Mouse (Mus musculus): ENCODE results near the gene Hdac9.

Gene Hdac9

GRCm38 (mm10) chr12:34220051-34220926, 696.6 kb downstream of the Hdac9 start:
- Histone ChIP-seq H3K27me3 (ENCODE audit: control insufficient read depth, insufficient read depth, low read length, poor library complexity, severe bottlenecking) (no peaks in the 10 kb centered on the region), H3K36me3 (ENCODE audit: control insufficient read depth, insufficient read depth, low read length, poor library complexity, severe bottlenecking) (no peaks in the 10 kb centered on the region)
- no peak for DNase-seq (ENCODE audit: low read depth, low spot score)

GRCm38 (mm10) chr12:34218561-34218960, 698.3 kb downstream of the Hdac9 start:
- Histone ChIP-seq H3K27me3 (ENCODE audit: control insufficient read depth, insufficient read depth, low read length, poor library complexity, severe bottlenecking) (no peaks in the 10 kb centered on the region), H3K36me3 (ENCODE audit: control insufficient read depth, insufficient read depth, low read length, poor library complexity, severe bottlenecking) (no peaks in the 10 kb centered on the region)
- DNase-seq (ENCODE audit: low read depth, low spot score), result no peak

- Histone ChIP-seq H3K27me3 (ENCODE audit: control insufficient read depth, insufficient read depth, low read length, poor library complexity, severe bottlenecking) (no peaks in the 10 kb centered on the region), H3K36me3 (ENCODE audit: control insufficient read depth, insufficient read depth, low read length, poor library complexity, severe bottlenecking) (no peaks in the 10 kb centered on the region)
- DNase-seq (ENCODE audit: low read depth, low spot score), result no peak
Observed at GRCm38 (mm10) chr12:34215023-34216020, 701.6 kb downstream of the Hdac9 start.

GRCm38 (mm10) chr12:34212162-34212561, 704.7 kb downstream of the Hdac9 start:
- Histone ChIP-seq H3K36me3 (ENCODE audit: control insufficient read depth, insufficient read depth, low read length, poor library complexity, severe bottlenecking) (no peaks in the 10 kb centered on the region), H3K27me3 (ENCODE audit: control insufficient read depth, insufficient read depth, low read length, poor library complexity, severe bottlenecking) (no peaks in the 10 kb centered on the region)
- no peak for DNase-seq (ENCODE audit: low read depth, low spot score)

- H3K36me3 ChIP-seq (ENCODE audit: control insufficient read depth, insufficient read depth, low read length, poor library complexity, severe bottlenecking), result no peaks in the 10 kb centered on the region
Observed at GRCm38 (mm10) chr12:34201471-34201870, 715.4 kb downstream of the Hdac9 start.

GRCm38 (mm10) chr12:34200030-34200446, 716.9 kb downstream of the Hdac9 start:
- no peak for DNase-seq (ENCODE audit: low read depth, low spot score)
- Histone ChIP-seq H3K36me3 (ENCODE audit: control insufficient read depth, insufficient read depth, low read length, poor library complexity, severe bottlenecking) (no peaks in the 10 kb centered on the region), H3K27me3 (ENCODE audit: control insufficient read depth, insufficient read depth, low read length, poor library complexity, severe bottlenecking) (no peaks in the 10 kb centered on the region)

More at GRCm38 (mm10) chr12:34201471-34201870, 715.4 kb downstream of the Hdac9 start:
- H3K27me3 ChIP-seq (ENCODE audit: control insufficient read depth, insufficient read depth, low read length, poor library complexity, severe bottlenecking), result no peaks in the 10 kb centered on the region
- no peak for DNase-seq (ENCODE audit: low read depth, low spot score)

GRCm38 (mm10) chr12:34195155-34195828, 721.6 kb downstream of the Hdac9 start:
- H3K36me3 ChIP-seq (ENCODE audit: control insufficient read depth, insufficient read depth, low read length, poor library complexity, severe bottlenecking), result no peaks in the 10 kb centered on the region
- DNase-seq (ENCODE audit: low read depth, low spot score), result peak; percentile 15
- no peaks in the 10 kb centered on the region for H3K27me3 ChIP-seq (ENCODE audit: control insufficient read depth, insufficient read depth, low read length, poor library complexity, severe bottlenecking)

GRCm38 (mm10) chr12:34194116-34194515, 722.8 kb downstream of the Hdac9 start:
- H3K36me3 ChIP-seq (ENCODE audit: control insufficient read depth, insufficient read depth, low read length, poor library complexity, severe bottlenecking), result no peaks in the 10 kb centered on the region
- no peak for DNase-seq (ENCODE audit: low read depth, low spot score)
- H3K27me3 ChIP-seq (ENCODE audit: control insufficient read depth, insufficient read depth, low read length, poor library complexity, severe bottlenecking), result no peaks in the 10 kb centered on the region

GRCm38 (mm10) chr12:34191246-34191645, 725.6 kb downstream of the Hdac9 start:
- Histone ChIP-seq H3K27me3 (ENCODE audit: control insufficient read depth, insufficient read depth, low read length, poor library complexity, severe bottlenecking) (no peaks in the 10 kb centered on the region), H3K36me3 (ENCODE audit: control insufficient read depth, insufficient read depth, low read length, poor library complexity, severe bottlenecking) (no peaks in the 10 kb centered on the region)
- DNase-seq (ENCODE audit: low read depth, low spot score), result no peak

GRCm38 (mm10) chr12:34178931-34179330, 738.0 kb downstream of the Hdac9 start:
- Histone ChIP-seq H3K36me3 (ENCODE audit: control insufficient read depth, insufficient read depth, low read length, poor library complexity, severe bottlenecking) (no peaks in the 10 kb centered on the region), H3K27me3 (ENCODE audit: control insufficient read depth, insufficient read depth, low read length, poor library complexity, severe bottlenecking) (no peaks in the 10 kb centered on the region)
- DNase-seq (ENCODE audit: low read depth, low spot score), result no peak

- no peak for DNase-seq (ENCODE audit: low read depth, low spot score)
- Histone ChIP-seq H3K27me3 (ENCODE audit: control insufficient read depth, insufficient read depth, low read length, poor library complexity, severe bottlenecking) (no peaks in the 10 kb centered on the region), H3K36me3 (ENCODE audit: control insufficient read depth, insufficient read depth, low read length, poor library complexity, severe bottlenecking) (no peaks in the 10 kb centered on the region)
Observed at GRCm38 (mm10) chr12:34176790-34177189, 740.1 kb downstream of the Hdac9 start.

GRCm38 (mm10) chr12:34173036-34173435, 743.9 kb downstream of the Hdac9 start:
- DNase-seq (ENCODE audit: low read depth, low spot score), result no peak
- no peaks in the 10 kb centered on the region for H3K36me3 ChIP-seq (ENCODE audit: control insufficient read depth, insufficient read depth, low read length, poor library complexity, severe bottlenecking)
- no peaks in the 10 kb centered on the region for H3K27me3 ChIP-seq (ENCODE audit: control insufficient read depth, insufficient read depth, low read length, poor library complexity, severe bottlenecking)

GRCm38 (mm10) chr12:34170601-34171000, 746.3 kb downstream of the Hdac9 start:
- DNase-seq (ENCODE audit: low read depth, low spot score), result no peak
- H3K27me3 ChIP-seq (ENCODE audit: control insufficient read depth, insufficient read depth, low read length, poor library complexity, severe bottlenecking), result no peaks in the 10 kb centered on the region
- no peaks in the 10 kb centered on the region for H3K36me3 ChIP-seq (ENCODE audit: control insufficient read depth, insufficient read depth, low read length, poor library complexity, severe bottlenecking)

- no peak for DNase-seq (ENCODE audit: low read depth, low spot score)
- Histone ChIP-seq H3K27me3 (ENCODE audit: control insufficient read depth, insufficient read depth, low read length, poor library complexity, severe bottlenecking) (no peaks in the 10 kb centered on the region), H3K36me3 (ENCODE audit: control insufficient read depth, insufficient read depth, low read length, poor library complexity, severe bottlenecking) (no peaks in the 10 kb centered on the region)
Observed at GRCm38 (mm10) chr12:34165674-34166073, 751.2 kb downstream of the Hdac9 start.
